Mouse (Mus musculus) c-Kit-positive CD71-positive TER-119-positive erythroid progenitor cells, embryonic 14.5 days (primary cell): Measurements from ENCODE around the gene Zfp169.
"Not testable (repeated sequence)": the region's sequence is repeated elsewhere in the genome, so short reads cannot be mapped to it uniquely, and the experiment has no call there.

ENCODE experiments used
- DNase-seq: peaks from one replicate; pipeline ENCODE4 v3.0.0-alpha.2; 2013; ENCODE audit warnings: low spot score

Gene Zfp169

DNA sequence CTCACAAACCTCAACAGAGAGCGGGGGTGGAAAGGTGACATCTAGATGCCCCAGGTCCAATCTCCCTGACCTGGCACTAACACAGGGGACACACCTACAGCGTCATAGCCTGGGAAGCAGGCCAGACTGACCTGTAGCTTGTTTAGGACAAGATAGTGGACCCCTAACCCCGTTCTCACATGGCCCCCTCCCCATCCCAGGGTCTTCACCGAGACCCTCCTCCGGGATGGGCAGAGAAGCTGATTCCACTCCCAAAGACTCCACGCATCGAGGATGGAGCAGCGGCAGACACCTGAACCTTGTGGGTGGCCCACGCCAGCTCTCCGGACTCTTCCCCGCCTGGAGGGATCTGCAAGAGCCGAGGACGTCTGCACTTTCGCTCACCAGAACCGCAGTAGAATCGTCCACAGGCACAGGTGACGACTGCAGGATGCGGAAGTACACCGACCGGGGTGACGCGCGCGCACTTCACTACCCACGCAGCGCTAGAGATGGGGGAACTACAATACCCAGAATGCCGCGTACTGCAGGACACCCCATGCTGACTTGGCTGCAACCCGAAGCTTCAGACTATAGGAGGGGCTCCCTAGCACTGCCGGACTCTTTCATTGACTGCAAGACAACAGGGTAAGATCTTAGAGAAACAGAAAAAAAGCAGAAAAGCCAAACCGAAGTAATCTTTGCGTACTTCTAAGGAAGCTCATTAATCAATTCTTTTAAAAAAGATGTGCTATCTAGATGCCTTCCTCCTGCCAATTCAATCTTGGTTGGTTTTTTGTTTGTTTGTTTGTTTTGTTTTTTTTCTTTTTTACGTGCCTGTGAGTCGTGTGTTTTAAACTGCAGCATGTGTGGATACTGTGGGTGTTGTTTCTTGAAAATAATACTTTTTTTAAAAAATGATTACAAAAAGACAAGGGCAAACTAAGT lies at the start of gene Zfp169, which contains the start of gene A830005F24Rik:
Gene Zfp169 (minus strand): TSS at position 449 of the 927 bp plus-strand sequence.
Gene A830005F24Rik (plus strand): TSS at position 568 of the 927 bp plus-strand sequence.
- peak; percentile 69 for DNase-seq

DNA sequence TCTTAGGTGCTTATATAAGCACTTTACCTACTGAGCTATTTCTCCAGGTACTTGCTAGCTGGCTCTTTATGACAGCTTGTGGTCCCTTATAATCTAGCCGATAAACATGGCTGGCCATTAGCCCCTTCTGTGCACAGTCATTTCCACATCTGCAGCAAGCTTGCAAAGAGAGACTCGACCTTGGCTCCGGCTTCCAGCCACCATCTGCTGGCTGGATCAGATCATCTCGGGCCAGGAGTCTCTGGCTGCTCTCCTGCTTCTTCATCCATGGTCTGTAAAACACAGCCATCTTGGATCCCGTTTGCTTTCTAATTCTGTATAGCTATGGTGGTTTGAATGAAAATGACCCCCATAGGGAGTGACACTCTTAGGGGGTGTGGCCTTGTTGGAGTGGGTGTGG lies 49.1 kb upstream of the Zfp169 start:
- DNase-seq = no peak

DNA sequence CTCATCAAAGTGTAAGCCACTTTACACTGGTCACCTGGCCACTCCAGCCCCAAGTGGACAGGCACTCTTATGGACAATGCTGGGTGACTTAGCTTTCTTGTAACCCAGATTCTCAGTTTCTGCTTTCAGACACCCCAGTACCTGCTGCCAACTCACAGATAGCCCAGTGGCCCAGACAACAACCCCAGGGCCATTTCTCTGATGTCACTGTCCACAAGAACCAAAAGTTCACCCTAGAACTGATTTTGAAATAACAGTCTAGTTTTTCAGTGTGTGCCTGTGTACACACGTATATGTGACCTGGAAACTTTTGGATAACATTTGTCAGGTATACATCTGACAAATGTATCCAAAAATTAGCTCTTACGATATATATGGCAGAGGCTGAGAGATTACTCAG lies 48.2 kb upstream of the Zfp169 start:
- no peak for DNase-seq

DNA sequence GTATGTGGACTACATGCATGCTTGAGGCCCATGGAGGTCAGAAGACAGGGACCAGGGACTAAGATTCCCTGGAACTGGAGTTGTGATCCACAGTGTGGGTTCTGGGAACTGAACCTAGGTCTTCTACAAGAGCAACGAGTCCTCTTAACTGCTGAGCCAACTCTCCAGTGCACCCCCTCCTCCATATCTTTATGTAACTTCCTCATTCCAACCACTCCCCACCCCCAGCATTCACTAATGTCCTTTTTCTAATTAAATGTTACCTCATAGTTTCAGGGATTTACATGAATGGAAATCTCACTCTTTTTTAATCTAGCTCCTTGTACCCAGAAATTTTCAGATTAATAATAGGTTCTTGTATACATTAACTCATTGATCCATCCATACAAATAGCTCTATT lies 42.7 kb upstream of the Zfp169 start:
- no peak for DNase-seq

DNA sequence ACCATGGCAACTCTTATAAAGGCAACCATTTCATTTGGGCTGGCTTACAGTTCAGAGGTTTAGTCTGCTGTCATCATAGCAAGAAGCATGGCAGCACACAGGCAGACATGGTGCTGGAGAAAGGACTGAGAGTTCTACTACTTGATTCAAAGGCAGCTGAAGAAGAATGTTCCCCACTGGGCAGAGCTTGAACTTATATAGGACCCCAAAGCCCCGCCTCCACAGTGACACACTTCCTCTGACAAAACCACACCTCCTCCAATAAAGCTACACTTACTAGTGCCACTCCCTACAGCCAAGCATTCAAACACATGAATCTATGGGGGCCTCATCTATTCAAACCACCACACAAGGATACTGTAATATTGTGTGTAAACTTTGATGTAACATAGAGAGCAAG lies 41.3 kb upstream of the Zfp169 start:
- no peak for DNase-seq

DNA sequence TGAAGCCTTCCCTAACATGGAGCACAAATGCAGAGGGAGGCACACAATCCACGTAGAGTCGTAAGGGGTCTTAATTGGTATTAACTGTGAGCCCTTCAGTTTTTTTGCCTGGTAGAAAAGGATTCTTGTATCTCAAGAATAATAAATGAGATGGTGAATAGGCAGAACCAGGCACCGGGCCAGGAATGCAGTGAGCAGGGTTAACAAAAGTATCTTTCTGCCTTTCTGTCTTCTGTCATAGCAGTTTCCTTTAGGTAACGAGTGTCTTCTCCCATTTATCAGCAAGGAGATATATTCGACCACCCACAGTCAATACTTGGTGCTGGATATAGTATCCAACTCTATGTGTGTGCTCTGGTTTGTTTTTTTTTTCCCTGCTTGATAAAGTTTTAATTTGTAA lies 40.3 kb upstream of the Zfp169 start:
- no peak for DNase-seq

DNA sequence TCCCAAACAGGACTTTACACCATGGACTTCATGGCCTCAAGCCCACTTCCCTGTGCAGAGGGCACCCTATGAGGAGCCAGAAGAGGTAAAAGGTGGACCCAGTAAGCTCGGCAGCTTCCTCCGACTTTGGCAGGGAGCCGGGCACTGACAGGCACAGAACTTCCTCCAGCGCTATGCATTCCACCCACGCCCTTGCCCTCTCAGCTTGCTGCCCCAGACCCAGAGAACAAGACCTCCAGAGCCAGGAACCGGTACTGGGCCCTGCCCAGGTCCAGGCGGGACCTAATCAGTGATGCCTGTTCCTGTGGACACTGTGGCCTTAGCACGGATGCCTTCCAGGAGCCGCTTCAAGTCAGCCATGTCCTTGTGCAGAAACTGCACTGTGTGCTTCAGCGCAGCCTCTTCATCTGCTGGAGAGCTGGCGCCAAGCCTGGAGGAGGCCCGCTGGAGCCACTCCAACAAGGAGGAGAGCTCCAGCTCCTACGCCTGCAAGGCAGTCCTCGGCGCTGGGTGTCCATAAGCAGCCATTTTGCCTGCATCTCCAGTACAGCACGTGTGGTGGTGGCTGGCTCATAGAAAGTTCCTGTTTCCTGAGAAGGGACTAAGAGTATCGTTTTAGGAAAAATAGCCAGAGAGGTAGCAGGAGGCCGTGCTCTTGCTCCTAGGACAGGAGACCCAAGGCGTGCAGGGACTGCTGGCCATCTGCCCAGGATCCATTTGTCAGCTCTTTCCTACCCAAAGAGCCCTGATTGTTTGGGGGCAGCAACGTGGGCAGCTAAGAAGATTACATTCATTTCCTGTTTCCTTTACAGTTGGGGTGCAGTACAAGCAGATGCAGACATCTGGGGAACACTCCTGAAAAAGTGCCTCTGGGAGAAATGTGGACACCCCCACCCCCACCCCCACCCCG lies 39.2 kb upstream of the Zfp169 start:
- no peak for DNase-seq

DNA sequence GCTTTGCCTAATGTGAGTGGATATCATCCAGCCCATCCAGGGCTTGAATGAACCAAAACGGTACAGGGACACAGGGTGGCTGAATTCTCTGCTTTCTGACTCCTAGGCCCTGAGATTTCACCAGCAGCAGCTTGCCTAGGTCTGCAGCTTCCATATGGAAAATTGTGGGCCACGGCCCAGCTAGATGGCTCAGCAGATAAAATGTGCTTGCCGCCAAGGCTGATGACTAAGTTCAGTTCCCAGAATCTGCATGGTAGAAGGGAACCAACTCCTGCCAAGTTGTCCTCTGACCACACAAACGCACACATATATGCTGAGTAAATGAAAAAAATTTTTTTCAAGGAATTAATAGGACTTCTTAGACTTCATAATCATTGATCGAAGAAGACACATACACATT lies 35.0 kb upstream of the Zfp169 start:
- DNase-seq = no peak

DNA sequence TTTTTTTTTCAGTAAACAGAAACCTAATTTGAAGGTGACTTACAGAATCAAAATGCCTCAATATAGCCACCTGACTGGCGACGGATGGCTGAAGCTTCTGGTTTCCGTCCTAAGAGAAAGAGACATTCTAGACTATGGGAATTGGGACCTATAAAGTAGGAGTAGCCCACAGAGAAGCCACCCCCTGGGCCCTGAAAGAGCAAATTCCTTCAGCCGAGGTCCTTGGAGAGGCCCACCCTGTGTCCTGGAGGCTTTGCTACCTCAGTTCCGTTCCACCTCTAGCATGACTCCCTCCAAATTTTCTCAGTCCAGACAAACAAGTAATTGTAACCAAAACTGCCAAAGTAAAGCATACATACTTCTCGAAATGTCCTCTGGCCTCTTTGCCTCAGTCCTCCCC lies 34.4 kb upstream of the Zfp169 start:
- no peak for DNase-seq

DNA sequence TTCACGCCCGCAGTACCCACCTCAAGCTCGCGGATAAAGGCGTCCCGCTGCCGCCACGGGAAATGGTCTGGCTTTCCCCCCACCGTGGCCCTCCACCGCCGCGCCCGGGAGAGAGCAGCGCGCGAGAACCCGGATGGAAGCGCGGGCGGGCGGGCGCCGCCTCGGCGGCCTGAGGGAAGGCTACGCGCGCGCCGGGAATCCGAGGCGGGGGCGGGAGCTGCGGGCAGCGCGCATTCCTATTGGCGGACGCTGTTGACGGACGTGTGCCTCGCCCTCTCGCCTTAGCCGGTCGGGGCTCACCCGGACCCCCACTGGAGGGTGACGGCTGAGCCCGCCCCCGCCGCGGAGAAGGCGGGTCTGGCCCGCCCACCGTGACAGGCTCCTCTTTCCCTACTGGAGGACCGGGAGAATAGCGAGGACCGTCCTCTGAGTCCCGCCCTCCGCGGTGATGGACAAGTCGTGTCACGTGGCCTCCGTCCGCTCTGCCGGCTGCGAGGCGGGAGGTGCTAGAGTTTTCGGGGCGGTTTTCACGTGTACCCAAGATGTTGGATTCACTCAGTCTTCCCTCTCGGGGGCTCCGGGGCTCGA lies 33.2 kb upstream of the Zfp169 start:
- DNase-seq = peak; percentile 97

DNA sequence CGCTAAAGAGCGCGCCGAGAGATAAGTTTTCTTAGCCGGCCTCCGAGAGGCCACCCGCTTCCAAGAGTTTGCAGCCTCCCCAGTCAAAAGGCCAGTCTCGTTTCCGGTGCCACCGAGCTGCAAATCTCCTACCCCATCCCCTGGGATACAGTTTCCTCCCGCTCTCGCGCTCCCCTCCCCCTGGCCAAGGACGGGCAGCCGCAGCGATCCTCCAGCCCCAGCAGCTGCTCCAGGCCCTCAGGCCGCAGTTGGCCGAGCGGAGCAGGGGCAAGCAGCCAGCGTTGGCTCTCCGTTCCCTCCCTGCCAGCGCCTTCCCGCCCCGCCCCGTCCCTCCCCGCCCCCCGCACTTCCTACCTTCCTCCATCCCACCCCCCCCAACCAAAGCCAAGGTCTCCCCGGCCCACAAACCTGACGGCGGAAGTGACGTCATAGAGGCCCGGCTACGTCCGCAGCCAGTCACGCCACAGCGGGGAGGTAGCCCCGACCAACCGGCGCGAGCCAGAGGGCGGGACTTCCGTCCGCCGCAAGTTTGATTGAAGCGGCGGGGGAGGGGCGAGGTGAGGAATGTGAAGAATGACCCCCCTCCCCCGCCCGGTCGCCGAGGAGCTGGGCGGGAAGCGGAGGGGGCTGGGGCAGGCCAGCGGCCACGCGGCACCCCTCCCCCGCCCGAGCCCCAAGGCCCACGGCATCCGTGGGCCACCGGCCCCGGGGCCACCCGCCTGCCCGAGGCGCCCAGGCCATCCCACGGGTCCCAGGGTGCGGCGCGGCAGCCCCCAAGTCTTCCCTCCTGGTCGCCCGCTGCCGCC lies 32.4 kb upstream of the Zfp169 start:
- DNase-seq = peak; percentile 97

DNA sequence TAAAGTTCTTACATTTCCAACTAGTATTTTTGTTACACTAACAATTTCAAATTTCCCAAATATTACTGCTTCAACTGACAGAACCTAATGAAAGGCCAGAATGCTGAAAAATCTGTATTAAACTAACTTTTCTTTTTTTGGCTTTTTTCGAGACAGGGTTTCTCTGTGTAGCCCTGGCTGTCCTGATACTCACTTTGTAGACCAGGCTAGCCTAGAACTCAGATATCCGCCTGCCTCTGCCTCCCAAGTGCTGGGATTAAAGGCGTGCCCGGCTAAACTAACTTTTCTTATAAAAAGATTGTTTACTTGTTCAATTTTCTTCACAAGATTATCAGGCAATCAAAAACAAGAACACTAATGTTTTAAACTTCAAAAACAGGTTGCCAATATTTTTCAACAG lies 31.6 kb upstream of the Zfp169 start:
- DNase-seq = no peak

DNA sequence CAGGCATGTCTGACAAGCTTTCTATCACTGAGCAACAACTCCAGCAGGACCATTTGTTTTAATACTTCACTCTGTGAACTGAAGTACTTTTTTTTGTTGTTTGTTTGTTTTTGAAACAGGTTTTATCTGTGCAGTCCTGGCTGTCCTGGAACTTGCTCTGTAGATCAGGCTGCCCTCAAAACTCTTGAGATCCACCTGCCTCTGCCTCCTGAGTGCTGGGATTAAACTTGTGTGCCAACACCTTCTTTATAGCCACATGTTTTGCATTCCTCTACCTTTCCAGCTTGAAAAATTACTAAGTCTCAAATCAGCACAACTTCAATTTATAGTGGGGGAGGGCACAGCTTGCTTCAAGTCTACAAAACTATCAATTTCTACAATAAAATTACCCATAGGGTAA lies 31.1 kb upstream of the Zfp169 start:
- no peak for DNase-seq

DNA sequence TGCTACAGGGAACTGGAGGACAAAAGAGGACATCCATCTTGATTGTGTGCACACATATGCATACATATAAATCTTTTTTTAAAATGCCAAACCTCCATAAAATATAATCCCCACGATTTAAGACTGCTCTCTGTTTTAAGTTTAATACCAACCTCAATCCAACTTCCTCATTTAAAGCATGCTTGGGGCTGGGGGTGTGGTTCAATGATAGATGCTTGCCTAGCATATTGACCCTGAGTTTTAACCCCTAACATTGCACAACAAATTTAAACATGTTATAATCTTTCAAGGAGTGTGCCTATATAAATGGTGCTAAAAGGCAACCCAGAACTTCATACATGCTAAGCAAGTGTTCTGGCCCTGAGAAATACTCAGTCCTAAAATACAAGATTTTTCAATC lies 27.2 kb upstream of the Zfp169 start:
- DNase-seq = no peak

DNA sequence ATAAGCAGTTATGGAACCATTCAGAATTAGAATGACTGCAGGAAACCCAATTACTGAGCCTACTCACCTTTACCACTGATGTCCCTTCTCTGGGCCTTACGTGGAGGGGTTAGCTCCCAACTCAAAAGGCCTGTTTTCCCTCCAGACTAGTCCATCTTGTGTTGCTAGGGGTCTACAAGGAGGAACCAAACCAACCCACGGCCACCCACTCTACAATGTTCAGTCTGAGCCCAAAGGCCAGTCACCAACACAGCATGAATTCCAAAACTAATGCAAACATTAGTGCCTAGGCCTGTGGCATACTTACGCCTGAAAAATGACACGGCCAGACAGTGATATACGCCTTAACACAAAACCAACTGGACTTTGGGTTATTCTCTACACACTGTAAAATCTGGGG lies 20.2 kb upstream of the Zfp169 start:
- no peak for DNase-seq

DNA sequence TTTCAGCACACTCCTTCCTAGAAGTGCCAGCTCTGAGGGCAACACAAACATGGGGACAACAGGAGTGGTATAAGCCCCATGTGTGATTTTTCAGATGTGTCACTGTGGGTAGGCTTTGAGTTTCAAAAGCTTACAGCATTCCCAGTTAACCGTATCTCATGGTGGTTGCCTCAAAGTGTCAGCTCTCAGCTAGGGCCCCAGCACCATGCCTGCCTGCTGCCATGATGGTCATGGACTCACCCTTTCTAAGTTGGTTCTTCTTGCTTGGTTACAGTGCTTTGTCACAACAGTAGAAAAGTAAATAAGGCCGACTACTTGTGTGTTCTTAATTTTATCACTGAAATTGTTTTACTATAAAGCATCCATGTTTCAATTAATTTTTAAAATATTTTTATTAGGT lies 18.2 kb upstream of the Zfp169 start:
- no peak for DNase-seq

DNA sequence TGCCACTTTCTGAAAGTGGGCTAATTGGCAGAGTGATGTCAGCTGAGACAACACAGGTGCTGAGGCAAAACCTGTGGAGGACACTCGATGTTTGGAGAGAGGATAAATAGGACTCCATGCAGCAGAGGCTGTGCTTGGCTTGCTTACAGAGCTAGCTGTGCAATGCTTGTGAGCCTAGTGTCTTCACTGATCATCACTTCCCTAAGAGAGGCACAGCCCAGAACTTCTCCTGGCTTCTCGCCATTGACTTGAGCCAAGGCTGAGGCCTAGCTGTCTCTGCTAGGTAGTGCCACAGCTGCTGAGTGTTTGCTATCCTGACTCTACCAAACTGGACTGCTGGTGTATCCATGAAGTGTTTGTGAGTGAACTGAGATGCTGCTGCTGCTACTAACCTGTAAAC lies 17.4 kb upstream of the Zfp169 start:
- DNase-seq = no peak

DNA sequence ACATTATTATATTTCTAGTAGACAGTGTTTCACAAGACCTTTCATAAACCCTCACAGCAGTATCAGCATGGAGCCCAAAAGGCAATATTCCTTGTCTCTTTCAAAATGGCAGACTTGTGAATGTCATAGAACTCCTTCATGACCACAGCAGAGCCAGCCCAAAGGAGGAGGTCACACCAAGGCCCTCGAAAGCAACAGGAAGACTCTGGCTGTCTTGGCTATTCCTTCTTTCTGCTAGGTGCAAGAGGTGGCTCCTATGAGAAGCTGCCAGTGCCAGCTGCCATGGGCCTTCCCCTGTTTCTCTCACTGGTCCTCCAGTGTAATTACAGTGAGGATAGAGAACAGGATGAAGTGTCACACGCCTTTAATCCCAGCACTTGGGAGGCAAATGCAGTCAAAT lies 15.8 kb upstream of the Zfp169 start:
- no peak for DNase-seq

DNA sequence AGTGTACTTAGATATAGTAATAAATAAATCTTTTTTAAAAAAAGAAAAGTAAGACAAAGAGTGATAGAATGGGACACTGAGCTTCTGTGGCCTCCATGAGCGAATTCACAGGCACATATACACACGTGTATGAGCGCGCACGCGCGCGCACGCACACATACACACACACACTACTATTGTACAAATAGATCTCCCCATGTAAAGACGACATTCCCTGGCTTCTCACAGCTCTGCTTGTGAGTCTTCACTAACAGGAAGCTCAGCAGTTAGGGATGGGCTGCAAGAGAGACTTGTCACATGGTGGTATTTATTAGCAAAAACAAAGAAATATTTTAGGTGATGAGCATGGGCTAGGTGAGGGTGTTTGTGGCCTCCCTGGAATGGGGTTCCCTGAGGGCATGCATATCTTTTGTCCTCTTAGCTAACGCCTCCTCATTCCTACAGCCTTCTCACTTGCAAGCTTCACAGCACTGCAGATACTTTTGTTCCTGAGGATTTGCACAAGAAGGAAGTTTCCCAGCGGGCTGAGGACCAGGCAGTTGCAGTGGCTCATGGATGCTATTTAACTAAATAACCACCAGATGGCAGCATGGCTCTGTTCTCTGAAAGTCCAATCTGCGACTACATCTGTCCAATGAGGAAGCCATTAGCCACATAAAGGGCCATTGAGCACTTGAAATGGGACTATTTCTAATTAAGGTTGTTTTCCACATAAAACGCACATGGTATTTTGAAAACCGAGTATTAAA lies 15.0 kb upstream of the Zfp169 start:
- DNase-seq = peak; percentile 70

DNA sequence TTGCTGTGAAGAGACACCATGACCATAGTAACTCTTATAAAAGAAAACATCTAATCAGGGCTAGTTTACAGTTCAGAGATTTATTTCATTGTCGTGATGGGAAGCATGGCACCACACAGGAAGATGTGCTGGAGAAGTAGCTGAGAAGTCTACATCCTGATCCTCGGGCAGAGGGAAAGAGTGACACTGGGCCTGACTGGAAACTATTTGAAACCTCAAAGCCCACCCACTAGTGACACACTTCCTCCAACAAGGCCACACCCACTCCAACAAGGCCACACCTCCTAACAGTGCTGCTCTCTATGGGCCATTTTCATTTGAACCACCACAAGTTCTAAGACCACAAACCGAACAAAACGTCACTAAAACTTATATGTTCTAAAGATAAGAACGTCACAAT lies 12.5 kb upstream of the Zfp169 start:
- no peak for DNase-seq

DNA sequence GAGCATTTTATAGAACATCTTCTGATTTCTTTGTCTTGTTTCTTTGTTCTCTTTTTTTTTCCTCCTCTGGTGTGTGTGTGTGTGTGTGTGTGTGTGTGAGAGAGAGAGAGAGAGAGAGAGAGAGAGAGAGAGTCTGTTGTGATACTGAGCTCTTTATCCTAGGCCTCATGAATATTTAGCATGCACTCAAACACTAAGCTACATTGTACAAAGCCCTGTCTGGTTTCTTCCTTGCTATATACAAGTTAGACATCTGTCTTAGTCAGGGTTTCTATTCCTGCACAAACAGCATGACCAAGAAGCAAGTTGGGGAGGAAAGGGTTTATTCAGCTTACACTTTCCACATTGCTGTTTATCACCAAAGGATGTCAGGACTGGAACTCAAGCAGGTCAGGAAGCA lies 5.9 kb upstream of the Zfp169 start:
- DNase-seq = not testable (repeated sequence)
